Mouse (Mus musculus) CH12.LX (cell line): ENCODE data around the gene Pdlim3. TPM values are rescaled to one million over a fixed set of nuclear protein-coding genes. Genes with fewer than 3 reads are reported as not detected.

Experiments
- DNase-seq: peaks from one replicate; pipeline ENCODE4 v3.0.0-alpha.2; 2013; ENCODE audit errors: extremely low read depth
- H3K27ac ChIP-seq: 2 replicates; pipeline ENCODE4 v1.5.1; 2012; ENCODE audit warnings: low read depth, mild to moderate bottlenecking, control low read depth, moderate library complexity; ENCODE audit not compliant: insufficient read depth
- H3K27me3 ChIP-seq: replicated peaks from 2 replicates; pipeline ENCODE3; 2012; ENCODE audit warnings: inconsistent platforms
- H3K36me3 ChIP-seq, 2 experiments: replicated peaks in 1 of 2; 2 replicates each; pipeline versions ENCODE3 to v1.6.1; 2012; ENCODE audit warnings: inconsistent platforms in 1 of 2, low read length in 1 of 2, mild to moderate bottlenecking in 1 of 2, mixed read lengths in 1 of 2, moderate library complexity in 1 of 2; ENCODE audit not compliant: control insufficient read depth in 1 of 2, insufficient read depth in 1 of 2
- H3K4me1 ChIP-seq, 2 experiments: 2 replicates each; pipeline ENCODE4 v1.6.1; 2012; ENCODE audit warnings: inconsistent platforms in 1 of 2, moderate library complexity in 1 of 2; ENCODE audit not compliant: insufficient read depth in 2 of 2, control insufficient read depth in 1 of 2
- H3K4me2 ChIP-seq: 2 replicates; pipeline ENCODE4 v1.6.1; 2012; ENCODE audit warnings: low read depth, mild to moderate bottlenecking, control low read depth; ENCODE audit not compliant: poor library complexity, insufficient read depth, severe bottlenecking
- H3K4me3 ChIP-seq, 3 experiments: fragments of 150-350 bp in 1 of 3; sonication (generic) in 1 of 3; replicated peaks in 1 of 3; 2 replicates each; pipeline versions ENCODE3 to v1.5.1; 2011 to 2012; ENCODE audit warnings: low read depth in 2 of 3, low read length in 2 of 3, mild to moderate bottlenecking in 2 of 3, moderate library complexity in 2 of 3, control low read depth in 1 of 3, improper control_type of control experiment in 1 of 3, inconsistent platforms in 1 of 3, mixed read lengths in 1 of 3; ENCODE audit not compliant: poor library complexity in 1 of 3
- H3K79me2 ChIP-seq: replicated peaks from 2 replicates; pipeline ENCODE4 v1.6.1; 2012; ENCODE audit warnings: mild to moderate bottlenecking, moderate library complexity; ENCODE audit not compliant: control insufficient read depth, poor library complexity, insufficient read depth, severe bottlenecking; ENCODE audit errors: extremely low read depth
- H3K9ac ChIP-seq: 2 replicates; pipeline ENCODE4 v1.6.1; 2012; ENCODE audit warnings: low read depth, mild to moderate bottlenecking, control low read depth, moderate library complexity; ENCODE audit not compliant: insufficient read depth
- H3K9me3 ChIP-seq: replicated peaks from 2 replicates; pipeline ENCODE3; 2012; ENCODE audit warnings: low read length, inconsistent platforms, mixed read lengths
- CHD2 ChIP-seq: IDR thresholded peaks from 2 replicates; pipeline ENCODE4 v1.6.1; 2011; ENCODE audit warnings: low read length, improper control_type of control experiment
- CTCF ChIP-seq, 2 experiments: IDR thresholded peaks in 1 of 2; conservative IDR thresholded peaks in 1 of 2; 2 replicates each; pipeline ENCODE4 v1.5.1; 2011 to 2012; ENCODE audit warnings: low read depth in 2 of 2, low read length in 2 of 2, improper control_type of control experiment in 1 of 2, inconsistent platforms in 1 of 2, mild to moderate bottlenecking in 1 of 2, moderate library complexity in 1 of 2
- E2F4 ChIP-seq: IDR thresholded peaks from 2 replicates; pipeline ENCODE4 v1.6.1; 2011; ENCODE audit warnings: low read depth, low read length, improper control_type of control experiment; ENCODE audit not compliant: insufficient replicate concordance
- ELF1 ChIP-seq: IDR thresholded peaks from 2 replicates; pipeline ENCODE4 v1.6.1; 2014; ENCODE audit warnings: low read depth, mild to moderate bottlenecking, inconsistent platforms, low read length, improper control_type of control experiment
- EP300 ChIP-seq: IDR thresholded peaks from 2 replicates; pipeline ENCODE4 v1.6.1; 2011; ENCODE audit warnings: low read length, improper control_type of control experiment
- GABPA ChIP-seq: IDR thresholded peaks from 2 replicates; pipeline ENCODE4 v1.6.1; 2012; ENCODE audit warnings: low read depth, low read length, improper control_type of control experiment, inconsistent platforms; ENCODE audit not compliant: insufficient replicate concordance
- IRF4 ChIP-seq: IDR thresholded peaks from 2 replicates; pipeline ENCODE4 v1.6.1; 2014; ENCODE audit warnings: low read depth, mild to moderate bottlenecking, inconsistent platforms, low read length, improper control_type of control experiment
- JUND ChIP-seq: conservative IDR thresholded peaks from 2 replicates; pipeline ENCODE4 v1.6.1; 2011; ENCODE audit warnings: low read depth, low read length, improper control_type of control experiment
- KAT2A ChIP-seq: IDR thresholded peaks from 2 replicates; pipeline ENCODE4 v1.6.1; 2012; ENCODE audit warnings: low read length, improper control_type of control experiment, inconsistent platforms; ENCODE audit not compliant: insufficient replicate concordance
- MAFK ChIP-seq: IDR thresholded peaks from 2 replicates; pipeline ENCODE4 v1.6.1; 2011; ENCODE audit warnings: low read length, improper control_type of control experiment; ENCODE audit not compliant: insufficient replicate concordance
- MAZ ChIP-seq: IDR thresholded peaks from 2 replicates; pipeline ENCODE4 v1.6.1; 2012; ENCODE audit warnings: low read depth, mild to moderate bottlenecking, inconsistent platforms, low read length, improper control_type of control experiment, moderate library complexity
- MEF2A ChIP-seq: IDR thresholded peaks from 2 replicates; pipeline ENCODE4 v1.6.1; 2014; ENCODE audit warnings: low read depth, mild to moderate bottlenecking, inconsistent platforms, low read length, improper control_type of control experiment, borderline replicate concordance
- MXI1 ChIP-seq: IDR thresholded peaks from 2 replicates; pipeline ENCODE4 v1.6.1; 2011; ENCODE audit warnings: mild to moderate bottlenecking, low read depth, low read length, improper control_type of control experiment
- PAX5 ChIP-seq: IDR thresholded peaks from 2 replicates; pipeline ENCODE4 v1.6.1; 2012; ENCODE audit warnings: low read length, inconsistent platforms, mixed read lengths
- POLR2A ChIP-seq: IDR thresholded peaks from 2 replicates; pipeline ENCODE4 v1.6.1; 2011; ENCODE audit warnings: low read depth, mild to moderate bottlenecking, improper control_type of control experiment, low read length
- POLR2AphosphoS2 ChIP-seq: IDR thresholded peaks from 2 replicates; pipeline ENCODE4 v1.6.1; 2011; ENCODE audit warnings: low read depth, low read length, improper control_type of control experiment
- RAD21 ChIP-seq: IDR thresholded peaks from 2 replicates; pipeline ENCODE4 v1.6.1; 2011; ENCODE audit warnings: low read depth, mild to moderate bottlenecking, low read length, improper control_type of control experiment, moderate library complexity
- RCOR1 ChIP-seq: conservative IDR thresholded peaks from 2 replicates; pipeline ENCODE4 v1.6.1; 2012; ENCODE audit warnings: low read depth, mild to moderate bottlenecking, inconsistent platforms, low read length, improper control_type of control experiment
- TBP ChIP-seq: conservative IDR thresholded peaks from 2 replicates; pipeline ENCODE4 v1.6.1; 2011; ENCODE audit warnings: low read depth, low read length, improper control_type of control experiment
- UBTF ChIP-seq: IDR thresholded peaks from 2 replicates; pipeline ENCODE4 v1.6.1; 2012; ENCODE audit warnings: low read depth, mild to moderate bottlenecking, inconsistent platforms, low read length, improper control_type of control experiment, moderate library complexity
- USF2 ChIP-seq: conservative IDR thresholded peaks from 2 replicates; pipeline ENCODE4 v1.6.1; 2011; ENCODE audit warnings: low read depth, low read length, improper control_type of control experiment
- ZC3H11A ChIP-seq: IDR thresholded peaks from 2 replicates; pipeline ENCODE4 v1.6.1; 2012; ENCODE audit warnings: low read depth, mild to moderate bottlenecking, inconsistent platforms, low read length, improper control_type of control experiment
- ZKSCAN1 ChIP-seq: IDR thresholded peaks from 2 replicates; pipeline ENCODE4 v1.6.1; 2012; ENCODE audit warnings: low read depth, inconsistent platforms, low read length, improper control_type of control experiment, borderline replicate concordance
- ZNF384 ChIP-seq: IDR thresholded peaks from 2 replicates; pipeline ENCODE4 v1.6.1; 2012; ENCODE audit warnings: low read depth, low read length, improper control_type of control experiment, inconsistent platforms
- dilution Hi-C: fragments of 300-500 bp; cut with MboI; formaldehyde crosslinking; loops from 2 replicates; pipeline ENCODE4 v1.14.3; 2020; ENCODE audit warnings: low sequenced_read_pairs; ENCODE audit not compliant: extremely low pct_unique_long_range_greater_than_20kb, extremely low pct_ligation_motif_present
- in situ Hi-C: fragments of 300-500 bp; cut with MboI; formaldehyde crosslinking; loops from 3 replicates; pipeline ENCODE4 v1.14.3; 2019; ENCODE audit warnings: low sequenced_read_pairs, low pct_ligation_motif_present, low pct_unique_long_range_greater_than_20kb, mixed read lengths
- polyA plus RNA-seq: library from polyadenylated mRNA; unstranded; fragments of >175 nt; gene quantifications from 2 replicates; pipeline ENCODE4 v1.2.1, GENCODE M21; 2012; ENCODE audit warnings: low read depth; ENCODE audit not compliant: insufficient read length
- total RNA-seq, 2 experiments: library from RNA; depleted of rRNA; stranded (reverse); fragments of 300-350 nt in 1 of 2; fragments of >200 nt in 1 of 2; gene quantifications; 2 replicates each; pipeline ENCODE4 v1.2.3; 2012 to 2014

Pdlim3 gene
- total and polyA plus RNA-seq, 3 experiments = 0.15 TPM; not detected in 2

- Histone ChIP-seq H3K27me3 (no peaks in the 10 kb centered on the region), H3K27ac (no peak overlapping the region), H3K9ac (no peak overlapping the region), H3K36me3 (no peaks in the 10 kb centered on the region), H3K9me3 (no peaks in the 10 kb centered on the region), H3K4me3 (no peak overlapping the region), H3K4me2 (no peak overlapping the region), H3K79me2 (no peaks in the 10 kb centered on the region), H3K4me1 (no peaks in the 10 kb centered on the region)
- DNase-seq = no peak
- in situ Hi-C loops = no loop called here
- TF ChIP-seq ZKSCAN1 (no peak), MXI1 (no peak), MAFK (no peak), POLR2A (no peak), ZC3H11A (no peak), EP300 (no peak), POLR2AphosphoS2 (no peak), RAD21 (no peak), MEF2A (no peak), ZNF384 (no peak), USF2 (no peak), CHD2 (no peak), KAT2A (no peak), E2F4 (no peak), CTCF (conservative IDR thresholded peaks at IDR 0.05 in 1 of 2, IDR thresholded peaks at IDR 0.05 in 1 of 2; ENCODE audit: low read depth in 2 of 2, low read length in 2 of 2) (no peak), ELF1 (no peak), GABPA (no peak), JUND (no peak), TBP (no peak), IRF4 (no peak)
- dilution Hi-C loops = no loop called here
Observed at GRCm38 (mm10) chr8:45889737-45890136, 4.5 kb downstream of the Pdlim3 start.

GRCm38 (mm10) chr8:45896590-45896989 lies 11.3 kb downstream of the Pdlim3 start:
- no peaks in the 10 kb centered on the region for H3K79me2 ChIP-seq
- no peaks in the 10 kb centered on the region for H3K9me3 ChIP-seq
- no peak overlapping the region for H3K9ac ChIP-seq
- DNase-seq = no peak
- dilution Hi-C loops (no loop called here), in situ Hi-C loops (no loop called here)
- H3K27ac ChIP-seq = no peak overlapping the region
- no peak overlapping the region for H3K4me2 ChIP-seq
- peaks cover 6 to 14% of the 10 kb centered on the region in 2 experiments; a peak in 3 of 4 replicates for H3K4me1 ChIP-seq
- no peaks in the 10 kb centered on the region for H3K36me3 ChIP-seq
- no peak overlapping the region for H3K4me3 ChIP-seq
- H3K27me3 ChIP-seq = no peaks in the 10 kb centered on the region
- TF ChIP-seq MAZ = no peak
- no peak for TF ChIP-seq RCOR1
- no peak for TF ChIP-seq USF2
- no peak for TF ChIP-seq KAT2A
- no peak for TF ChIP-seq MXI1
- TF ChIP-seq ELF1 = no peak
- TF ChIP-seq UBTF = no peak
- no peak for TF ChIP-seq PAX5
- no peak for TF ChIP-seq JUND
- TF ChIP-seq RAD21 = no peak
- no peak for TF ChIP-seq ZC3H11A
- TF ChIP-seq EP300 = no peak
- TF ChIP-seq ZNF384 = no peak
- TF ChIP-seq MAFK = no peak
- TF ChIP-seq E2F4 = no peak
